In the genomic region with DNA sequence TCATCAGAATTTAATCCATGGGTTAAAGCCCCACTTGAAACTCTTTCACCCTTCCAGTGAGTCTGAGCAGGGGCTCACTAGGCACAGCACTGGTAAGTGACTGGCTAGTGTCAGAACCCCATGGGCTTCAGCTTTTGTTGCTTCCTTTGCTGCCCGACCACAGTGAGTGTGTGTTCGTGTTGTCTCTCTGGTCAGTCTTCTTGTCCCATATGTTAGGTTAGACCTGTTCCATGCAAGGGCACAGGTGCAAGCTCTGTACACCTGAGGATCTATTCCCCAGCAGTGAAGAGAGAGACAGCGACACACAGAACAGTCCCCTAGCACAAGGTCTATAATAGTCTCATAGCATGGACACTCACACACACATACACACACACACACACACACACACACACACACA, we compare ENCODE assay signal across 21 mouse cellular contexts.
A peak's percentile ranks its signal among the peaks of the same experiment; 100 is the strongest.
DNase-seq lines count a peak whose midpoint lies in the region; ATAC-seq and TF ChIP-seq lines count a peak whose summit lies in the region.
"Had no signal": no experiment of that assay in that cellular context is flagged by ENCODE, and none has a peak within 500 bp of the region (broad histone marks: within the 10 kb centered on the region; RNA-seq: fewer than 3 reads in every experiment).

No protein-coding gene starts in this region.

- no peak overlapping the region for H3K27ac ChIP-seq in heart, embryonic 10.5 days
- no peak overlapping the region for H3K27ac ChIP-seq in heart, adult 2 months
- H3K27ac ChIP-seq in intestine, embryonic 14.5 days (ENCODE audit: low read depth) = no peak overlapping the region
- H3K27ac ChIP-seq in intestine, embryonic 15.5 days = no peak overlapping the region

- peak; percentile 87 for DNase-seq in heart, adult 11 months
- DNase-seq in heart, postnatal 36 days = no peak
- peak; percentile 52 for DNase-seq in heart, embryonic 10.5 days (ENCODE audit: low spot score)
- no peak for DNase-seq in heart, adult 2 months
- peak; percentile 7 for DNase-seq in intestine, embryonic 14.5 days (ENCODE audit: low spot score)
- DNase-seq: adrenal gland, adult 2 months; adrenal gland, adult 8-10 months; adrenal gland, postnatal 10 days; adrenal gland, postnatal 14 days; adrenal gland, postnatal 25 days; adrenal gland, postnatal 36 days; B cell, adult 2 months; cerebellum, adult 11 months; cerebellum, adult 11-12 months; cerebellum, adult 18-20 months had no signal

- peaks cover 13% of the 10 kb centered on the region; the same call in 1 of the 2 replicates for H3K36me3 ChIP-seq in heart, embryonic 10.5 days
- H3K36me3 ChIP-seq in heart, adult 2 months (ENCODE audit: control insufficient read depth, insufficient read depth, low read length) = no peaks in the 10 kb centered on the region; the same call in 1 of the 2 replicates
- no peaks in the 10 kb centered on the region for H3K36me3 ChIP-seq in intestine, embryonic 14.5 days (ENCODE audit: control insufficient read depth, insufficient read depth, low read length)
- H3K36me3 ChIP-seq in intestine, embryonic 15.5 days = no peaks in the 10 kb centered on the region; the same call in 1 of the 2 replicates
- H3K36me3 ChIP-seq: G1E had no signal

- no peaks in the 10 kb centered on the region for H3K9me3 ChIP-seq in heart, embryonic 10.5 days
- no peaks in the 10 kb centered on the region for H3K9me3 ChIP-seq in intestine, embryonic 14.5 days (ENCODE audit: control insufficient read depth, low read length)
- no peaks in the 10 kb centered on the region for H3K9me3 ChIP-seq in intestine, embryonic 15.5 days
- H3K9me3 ChIP-seq: G1E had no signal

- WGBS in heart, embryonic 10.5 days = 73% methylated on average over 3 of the region's 3 CpGs
- WGBS in heart, adult 2 months = 84% methylated on average over 3 of the region's 3 CpGs
- 84% methylated on average over 3 of the region's 3 CpGs for WGBS in intestine, embryonic 14.5 days
- 77% methylated on average over 3 of the region's 3 CpGs for WGBS in intestine, embryonic 15.5 days

- H3K9ac ChIP-seq in heart, adult 2 months (ENCODE audit: low read depth, low read length) = no peak overlapping the region
- no peak overlapping the region for H3K9ac ChIP-seq in intestine, embryonic 14.5 days (ENCODE audit: low read length)
- H3K9ac ChIP-seq in intestine, embryonic 15.5 days = no peak overlapping the region

- no peak overlapping the region for H3K4me2 ChIP-seq in intestine, embryonic 14.5 days (ENCODE audit: low read length)
- H3K4me2 ChIP-seq in intestine, embryonic 15.5 days (replicated peaks) = no peak overlapping the region

- H3K27me3 ChIP-seq in heart, embryonic 10.5 days (ENCODE audit: insufficient read depth, poor library complexity, severe bottlenecking) = no peaks in the 10 kb centered on the region
- no peaks in the 10 kb centered on the region for H3K27me3 ChIP-seq in heart, adult 2 months (ENCODE audit: control insufficient read depth, insufficient read depth, low read length)
- no peaks in the 10 kb centered on the region for H3K27me3 ChIP-seq in intestine, embryonic 14.5 days (replicated peaks; ENCODE audit: control insufficient read depth, insufficient read depth, low read length)
- no peaks in the 10 kb centered on the region for H3K27me3 ChIP-seq in intestine, embryonic 15.5 days (replicated peaks)
- H3K27me3 ChIP-seq: CH12.LX, Patski had no signal

- H3K79me2 ChIP-seq in heart, adult 2 months (replicated peaks; ENCODE audit: control insufficient read depth, insufficient read depth, low read length) = no peaks in the 10 kb centered on the region

- H3K4me3 ChIP-seq in heart, embryonic 10.5 days = no peak overlapping the region
- no peak overlapping the region for H3K4me3 ChIP-seq in heart, adult 2 months
- no peak overlapping the region for H3K4me3 ChIP-seq in intestine, embryonic 14.5 days (ENCODE audit: low read depth, low read length)
- H3K4me3 ChIP-seq in intestine, embryonic 15.5 days (replicated peaks) = no peak overlapping the region

- no peak for TF ChIP-seq EP300 in heart, adult 2 months (IDR thresholded peaks at IDR 0.05; ENCODE audit: insufficient read depth, low read depth, low read length)

- H3K4me1 ChIP-seq in heart, embryonic 10.5 days = peaks cover 4% of the 10 kb centered on the region; the same call in 1 of the 2 replicates
- peaks cover 3% of the 10 kb centered on the region for H3K4me1 ChIP-seq in heart, adult 2 months (ENCODE audit: control insufficient read depth, insufficient read depth, low read length)
- no peaks in the 10 kb centered on the region for H3K4me1 ChIP-seq in intestine, embryonic 14.5 days (replicated peaks; ENCODE audit: control insufficient read depth, insufficient read depth, low read length)
- H3K4me1 ChIP-seq in intestine, embryonic 15.5 days (replicated peaks) = no peaks in the 10 kb centered on the region

- no peak for ATAC-seq in intestine, embryonic 14.5 days (replicated peaks; ENCODE audit: low FRiP score, low TSS enrichment, low read depth)
- ATAC-seq in intestine, embryonic 15.5 days = no peak
- ATAC-seq: activated CD4-positive, CD25-positive, alpha-beta regulatory T cell, adult 4 months; CD4-positive, CD25-positive, alpha-beta regulatory T cell, adult 4 months; Patski had no signal

- TF ChIP-seq CTCF in heart, adult 2 months (IDR thresholded peaks at IDR 0.05) = no peak

- TF ChIP-seq POLR2A in heart, adult 2 months (IDR thresholded peaks at IDR 0.05; ENCODE audit: insufficient read depth, low read depth, low read length) = no peak

- intact Hi-C loops in heart, postnatal 36 days (cut with DNase I) = no loop called here
- intact Hi-C loops in heart, adult 2 months (cut with DNase I) = no loop called here

Comparison
In these comparisons a context has a peak if more than half of its experiments do, and no peak if none do; other contexts are left out.
1. DNase-seq: peak in heart, adult 11 months (single experiment), heart, embryonic 10.5 days (single experiment) and intestine, embryonic 14.5 days (single experiment); none in heart, postnatal 36 days (0 of 2) and heart, adult 2 months (0 of 2).